Mouse (Mus musculus) intestine, embryonic 15.5 days (tissue): Measurements from ENCODE around the gene Hnrnpu. TPM values are rescaled to one million over a fixed set of nuclear protein-coding genes. Genes with fewer than 3 reads are reported as not detected.
"Not testable (repeated sequence)": the region's sequence is repeated elsewhere in the genome, so short reads cannot be mapped to it uniquely, and the experiment has no call there.

Experiments used
- ATAC-seq: fragments of 200-750 bp; cut with Nextera tagmentation; 2 replicates; pipeline ENCODE4 v1.8.0; 2017; ENCODE audit warnings: moderate TSS enrichment, moderate library complexity
- H3K27ac ChIP-seq: fragments of 300-500 bp; sonication (generic); 2 replicates; pipeline ENCODE4 v1.5.1; 2015; ENCODE audit warnings: mild to moderate bottlenecking, inconsistent platforms
- H3K27me3 ChIP-seq: fragments of 300-500 bp; sonication (generic); replicated peaks from 2 replicates; pipeline ENCODE4 v1.6.1; 2015; ENCODE audit warnings: inconsistent platforms
- H3K36me3 ChIP-seq: fragments of 300-500 bp; sonication (generic); 2 replicates; pipeline ENCODE4 v1.6.1; 2015; ENCODE audit warnings: inconsistent platforms
- H3K4me1 ChIP-seq: fragments of 300-500 bp; sonication (generic); replicated peaks from 2 replicates; pipeline ENCODE4 v1.6.1; 2015; ENCODE audit warnings: inconsistent platforms
- H3K4me2 ChIP-seq: fragments of 300-500 bp; sonication (generic); replicated peaks from 2 replicates; pipeline ENCODE4 v1.6.1; 2015; ENCODE audit warnings: mild to moderate bottlenecking, inconsistent platforms
- H3K4me3 ChIP-seq: fragments of 300-500 bp; sonication (generic); replicated peaks from 2 replicates; pipeline ENCODE4 v1.5.1; 2015; ENCODE audit warnings: inconsistent platforms
- H3K9ac ChIP-seq: fragments of 300-500 bp; sonication (generic); 2 replicates; pipeline ENCODE4 v1.6.1; 2015; ENCODE audit warnings: inconsistent platforms
- H3K9me3 ChIP-seq: fragments of 300-500 bp; sonication (generic); 2 replicates; pipeline ENCODE4 v1.6.1; 2016; ENCODE audit warnings: inconsistent platforms
- WGBS: fragments of 180-500 bp; shearing (Covaris S2); methylation state at CpG from one replicate; pipeline ENCODE4 v1.1.7; 2015; 5-methylcytosine and 5-hydroxymethylcytosine counted together
- polyA plus RNA-seq: library from polyadenylated mRNA; unstranded; fragments of >200 nt; fragmentation: Nextera tagmentation; extraction: Ambion mirVana; gene quantifications from 2 replicates; pipeline ENCODE4 v1.2.1, GENCODE M21; 2015

Hnrnpu gene
- polyA plus RNA-seq, 1 experiment from 2014 or later: 379 TPM

- 93% methylated on average over 1 of the region's 1 CpGs for WGBS
- no peak for ATAC-seq
- H3K27ac ChIP-seq: no peak overlapping the region
- H3K27me3 ChIP-seq: no peaks in the 10 kb centered on the region
- no peak overlapping the region for H3K4me2 ChIP-seq
- no peaks in the 10 kb centered on the region for H3K9me3 ChIP-seq
- H3K4me3 ChIP-seq: no peak overlapping the region
- H3K4me1 ChIP-seq: no peaks in the 10 kb centered on the region
- no peaks in the 10 kb centered on the region for H3K36me3 ChIP-seq
- no peak overlapping the region for H3K9ac ChIP-seq
Measured at GRCm38 (mm10) chr1:178294051-178294450, 43.5 kb downstream of the Hnrnpu start.

- Histone ChIP-seq H3K9ac (no peak overlapping the region), H3K4me2 (no peak overlapping the region), H3K9me3 (no peaks in the 10 kb centered on the region), H3K27ac (no peak overlapping the region), H3K4me1 (no peaks in the 10 kb centered on the region), H3K36me3 (no peaks in the 10 kb centered on the region), H3K4me3 (no peak overlapping the region), H3K27me3 (no peaks in the 10 kb centered on the region)
- ATAC-seq: no peak
- WGBS: 81% methylated on average over 3 of the region's 3 CpGs
Measured at GRCm38 (mm10) chr1:178291716-178292115, 45.9 kb downstream of the Hnrnpu start.

GRCm38 (mm10) chr1:178287601-178288176, 49.9 kb downstream of the Hnrnpu start:
- Histone ChIP-seq H3K4me2 (no peak overlapping the region), H3K4me3 (no peak overlapping the region), H3K27ac (no peak overlapping the region), H3K36me3 (no peaks in the 10 kb centered on the region), H3K9me3 (peaks cover 4% of the 10 kb centered on the region; the same call in 1 of the 2 replicates), H3K9ac (no peak overlapping the region), H3K27me3 (no peaks in the 10 kb centered on the region), H3K4me1 (no peaks in the 10 kb centered on the region)
- no peak for ATAC-seq
- 62% methylated on average over 8 of the region's 8 CpGs for WGBS

- no peaks in the 10 kb centered on the region for H3K4me1 ChIP-seq
- no peak overlapping the region for H3K4me3 ChIP-seq
- no peak overlapping the region for H3K27ac ChIP-seq
- WGBS: 75% methylated on average over 2 of the region's 2 CpGs
- H3K36me3 ChIP-seq: no peaks in the 10 kb centered on the region
- no peak for ATAC-seq
- no peak overlapping the region for H3K9ac ChIP-seq
- no peaks in the 10 kb centered on the region for H3K27me3 ChIP-seq
- H3K4me2 ChIP-seq: no peak overlapping the region
- peaks cover 4% of the 10 kb centered on the region; the same call in 1 of the 2 replicates for H3K9me3 ChIP-seq
Measured at GRCm38 (mm10) chr1:178283946-178284720, 53.5 kb downstream of the Hnrnpu start.

- H3K27me3 ChIP-seq, H3K4me1 ChIP-seq, H3K4me2 ChIP-seq, H3K4me3 ChIP-seq, H3K36me3 ChIP-seq, ATAC-seq, H3K27ac ChIP-seq, H3K9me3 ChIP-seq, H3K9ac ChIP-seq: not testable (repeated sequence)
- 77% methylated on average over 3 of the region's 3 CpGs for WGBS
Measured at GRCm38 (mm10) chr1:178283314-178283713, 54.3 kb downstream of the Hnrnpu start.

- WGBS: 1% methylated on average over 83 of the region's 87 CpGs
- no peak overlapping the region; the same call in 1 of the 2 replicates for H3K27ac ChIP-seq
- peak overlapping the region; percentile 64 for H3K4me3 ChIP-seq
- no peaks in the 10 kb centered on the region for H3K36me3 ChIP-seq
- H3K27me3 ChIP-seq: no peaks in the 10 kb centered on the region; the same call in 1 of the 2 replicates
- 0 out of 2 replicates have a peak, but pooled peaks cover 4% of the 10 kb centered on the region for H3K4me1 ChIP-seq
- no peaks in the 10 kb centered on the region for H3K9me3 ChIP-seq
- ATAC-seq: peak; percentile 92
- H3K4me2 ChIP-seq: peak overlapping the region; percentile 92
- peak overlapping the region; percentile 74 for H3K9ac ChIP-seq
Measured at GRCm38 (mm10) chr1:178276054-178276911, 61.3 kb downstream of the Hnrnpu start.

GRCm38 (mm10) chr1:178275738-178276053, 61.9 kb downstream of the Hnrnpu start:
- Histone ChIP-seq H3K4me2 (peak overlapping the region; percentile 92), H3K4me3 (peak overlapping the region; percentile 64), H3K9ac (peak overlapping the region; percentile 74), H3K4me1 (0 out of 2 replicates have a peak, but pooled peaks cover 4% of the 10 kb centered on the region), H3K27ac (no peak overlapping the region), H3K36me3 (no peaks in the 10 kb centered on the region), H3K27me3 (no peaks in the 10 kb centered on the region; the same call in 1 of the 2 replicates), H3K9me3 (no peaks in the 10 kb centered on the region)
- WGBS: 5% methylated on average over 11 of the region's 11 CpGs
- ATAC-seq: peak; percentile 57

GRCm38 (mm10) chr1:178275174-178275730, 62.3 kb downstream of the Hnrnpu start:
- no peak overlapping the region; the same call in 1 of the 2 replicates for H3K9ac ChIP-seq
- H3K4me2 ChIP-seq: peak overlapping the region; percentile 92
- H3K36me3 ChIP-seq: no peaks in the 10 kb centered on the region
- H3K27ac ChIP-seq: no peak overlapping the region
- H3K27me3 ChIP-seq: no peaks in the 10 kb centered on the region; the same call in 1 of the 2 replicates
- no peaks in the 10 kb centered on the region for H3K9me3 ChIP-seq
- 0 out of 2 replicates have a peak, but pooled peaks cover 4% of the 10 kb centered on the region for H3K4me1 ChIP-seq
- ATAC-seq: peak; percentile 75
- peak overlapping the region; percentile 64; the same call in 1 of the 2 replicates for H3K4me3 ChIP-seq
- WGBS: 24% methylated on average over 9 of the region's 9 CpGs

Other genes with a start within 250 kb of the Hnrnpu start
- 20.0 and 24.3 TPM in 2 replicates for gene Desi2, start 150.4 kb downstream of the Hnrnpu start, polyA plus RNA-seq
- 134 and 159 TPM in 2 replicates for gene Cox20, start 18.7 kb downstream of the Hnrnpu start, polyA plus RNA-seq
- 7.3 and 8.6 TPM in 2 replicates for gene Efcab2, start 68.3 kb upstream of the Hnrnpu start, polyA plus RNA-seq
- 4.7 and 4.9 TPM in 2 replicates for gene Kif26b, start 191.3 kb upstream of the Hnrnpu start, polyA plus RNA-seq